Mouse (Mus musculus) MEL (cell line): ENCODE results near the gene Arid5b.

Source experiments
- E2F4 ChIP-seq: IDR thresholded peaks from 2 replicates; pipeline ENCODE4 v1.6.1; 2011; ENCODE audit warnings: low read depth, low read length, improper control_type of control experiment, borderline replicate concordance
- GABPA ChIP-seq: IDR thresholded peaks from 2 replicates; pipeline ENCODE4 v1.6.1; 2012; ENCODE audit warnings: low read depth, mild to moderate bottlenecking, inconsistent platforms, low read length, improper control_type of control experiment, moderate library complexity
- JUND ChIP-seq: IDR thresholded peaks from 2 replicates; pipeline ENCODE4 v1.6.1; 2011; ENCODE audit warnings: low read depth, mild to moderate bottlenecking, improper control_type of control experiment, low read length
- MAX ChIP-seq: IDR thresholded peaks from 2 replicates; pipeline ENCODE4 v1.6.1; 2011; ENCODE audit warnings: low read length, improper control_type of control experiment
- MYC ChIP-seq: IDR thresholded peaks from 2 replicates; pipeline ENCODE4 v1.6.1; 2011; ENCODE audit warnings: low read depth, mild to moderate bottlenecking, low read length, improper control_type of control experiment, moderate library complexity
- POLR2AphosphoS5 ChIP-seq: IDR thresholded peaks from 2 replicates; pipeline ENCODE4 v1.6.1; 2012; ENCODE audit warnings: low read depth, borderline replicate concordance, mild to moderate bottlenecking, inconsistent platforms, low read length, moderate library complexity, mixed read lengths
- TBP ChIP-seq: IDR thresholded peaks from 2 replicates; pipeline ENCODE4 v1.8.0; 2011; ENCODE audit warnings: low read depth, low read length, improper control_type of control experiment
- USF1 ChIP-seq: IDR thresholded peaks from 2 replicates; pipeline ENCODE4 v1.6.1; 2014; ENCODE audit warnings: low read depth, mild to moderate bottlenecking, inconsistent platforms, low read length, improper control_type of control experiment, moderate library complexity
- ZNF384 ChIP-seq: IDR thresholded peaks from 2 replicates; pipeline ENCODE4 v1.6.1; 2012; ENCODE audit warnings: low read depth, mild to moderate bottlenecking, inconsistent platforms, low read length, improper control_type of control experiment

DNA sequence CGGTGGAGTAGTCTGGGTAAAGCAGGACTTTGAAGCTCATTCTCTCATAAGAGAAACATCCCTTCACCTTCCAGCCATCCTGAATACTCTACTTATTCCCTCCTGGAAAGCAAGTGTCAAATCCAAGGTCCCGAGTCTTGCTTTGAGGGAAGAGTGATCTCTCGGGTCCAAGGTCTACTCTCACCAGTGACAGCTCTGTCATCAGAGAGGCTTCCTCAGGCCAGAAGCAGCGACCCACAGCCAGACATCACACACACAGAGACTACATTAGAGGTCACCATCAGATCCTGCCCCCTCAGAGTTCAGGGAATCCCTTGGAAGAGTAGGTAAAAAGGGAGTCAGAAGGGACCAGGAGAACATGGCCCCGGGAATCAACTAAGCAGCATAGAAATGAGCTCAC lies 140.4 kb downstream of the Arid5b start:
- TF ChIP-seq USF1 (no peak), MYC (no peak), MAX (no peak), GABPA (no peak), ZNF384 (no peak), E2F4 (no peak), POLR2AphosphoS5 (no peak), JUND (no peak), TBP (no peak)
